Mouse (Mus musculus) cerebellum, postnatal 10 days (tissue): ENCODE results near the gene Vmn2r65.

Experiments
- DNase-seq, 2 experiments: peaks; one replicate each; pipeline ENCODE4 v3.0.0; 2021; ENCODE audit warnings: mixed read lengths in 2 of 2

Vmn2r65 gene

DNA sequence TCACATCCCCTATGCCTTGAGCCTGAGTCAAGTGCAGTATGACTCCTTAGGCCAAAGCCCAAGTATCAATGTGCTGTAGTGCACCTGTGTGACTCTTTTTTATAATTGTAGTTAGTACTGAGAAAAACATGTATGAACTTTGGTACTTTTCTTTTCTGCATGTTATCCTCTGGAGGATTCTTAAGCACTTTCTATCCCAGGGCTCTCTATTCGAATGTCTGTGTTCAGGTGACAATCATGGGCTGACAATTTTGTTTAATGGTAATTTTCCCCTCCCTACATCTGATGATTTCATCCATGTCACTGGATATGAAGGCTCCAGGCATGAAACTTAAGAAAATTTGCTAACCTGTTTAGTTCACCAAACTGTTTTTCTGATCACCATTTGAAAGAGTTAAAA is at the start of gene Vmn2r65:
Gene Vmn2r65, minus strand, starts transcription at position 101 of the 400 bp plus-strand sequence.
- DNase-seq, result no peak

- no peak for DNase-seq
Measured at GRCm38 (mm10) chr7:85012168-85012567, 48.3 kb upstream of the Vmn2r65 start, which contains the start of gene Vmn2r66. Gene Vmn2r66 (minus strand): TSS chr7:85012268.

DNA sequence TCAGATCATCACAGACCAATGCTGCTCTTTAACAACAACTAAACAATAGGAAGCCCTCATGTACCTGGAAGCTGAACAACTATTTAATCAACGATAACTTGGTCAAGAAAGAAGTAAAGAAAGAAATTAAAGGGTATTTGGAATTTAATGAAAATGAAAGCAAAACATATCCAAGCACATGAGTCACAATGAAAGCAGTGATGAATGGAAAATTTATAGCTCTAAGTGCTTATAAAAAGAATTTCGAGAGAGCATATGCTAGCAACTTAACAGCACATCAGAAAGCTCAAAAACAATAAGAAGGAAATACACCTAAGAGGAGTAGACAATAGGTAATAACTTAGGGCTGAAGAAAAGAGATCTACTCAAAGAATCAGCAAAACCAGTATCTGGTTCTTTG is 32.8 kb upstream of the Vmn2r65 start:
- DNase-seq, result no peak
